Mouse (Mus musculus): ENCODE measurements at regions not wholly inside any gene's neighbourhood (a gene's known extent, or its start where the extent isn't known, plus 50 kb on each side); places are given as distances from the start of the nearest gene placed in this dataset.
"Not testable (repeated sequence)": the region's sequence is repeated elsewhere in the genome, so short reads cannot be mapped to it uniquely, and the experiment has no call there.

- DNase-seq (ENCODE audit: low spot score) = no peak
Observed at GRCm38 (mm10) chr2:18617520-18617919, 54.7 kb upstream of the Commd3 start.

DNA sequence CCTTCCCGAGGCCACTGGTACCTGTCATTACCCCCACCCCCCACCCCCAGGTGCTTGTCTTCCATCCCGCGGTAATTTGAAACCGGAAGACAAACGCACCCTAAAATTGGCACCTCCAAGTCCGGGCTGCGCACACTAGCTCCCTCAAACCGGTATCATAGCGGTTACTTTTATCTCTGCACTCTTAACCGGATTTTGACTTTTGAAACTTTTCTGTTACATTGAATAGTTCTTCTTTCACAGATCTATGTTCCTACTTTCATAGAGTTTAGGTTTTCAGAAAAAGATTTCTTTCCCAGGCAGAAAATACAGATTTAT lies 62.4 kb upstream of the Commd3 start:
- no peak for DNase-seq (ENCODE audit: low spot score)

GRCm38 (mm10) chr2:18609075-18609867 lies 62.9 kb upstream of the Commd3 start:
- no peak for DNase-seq (ENCODE audit: low spot score)

DNA sequence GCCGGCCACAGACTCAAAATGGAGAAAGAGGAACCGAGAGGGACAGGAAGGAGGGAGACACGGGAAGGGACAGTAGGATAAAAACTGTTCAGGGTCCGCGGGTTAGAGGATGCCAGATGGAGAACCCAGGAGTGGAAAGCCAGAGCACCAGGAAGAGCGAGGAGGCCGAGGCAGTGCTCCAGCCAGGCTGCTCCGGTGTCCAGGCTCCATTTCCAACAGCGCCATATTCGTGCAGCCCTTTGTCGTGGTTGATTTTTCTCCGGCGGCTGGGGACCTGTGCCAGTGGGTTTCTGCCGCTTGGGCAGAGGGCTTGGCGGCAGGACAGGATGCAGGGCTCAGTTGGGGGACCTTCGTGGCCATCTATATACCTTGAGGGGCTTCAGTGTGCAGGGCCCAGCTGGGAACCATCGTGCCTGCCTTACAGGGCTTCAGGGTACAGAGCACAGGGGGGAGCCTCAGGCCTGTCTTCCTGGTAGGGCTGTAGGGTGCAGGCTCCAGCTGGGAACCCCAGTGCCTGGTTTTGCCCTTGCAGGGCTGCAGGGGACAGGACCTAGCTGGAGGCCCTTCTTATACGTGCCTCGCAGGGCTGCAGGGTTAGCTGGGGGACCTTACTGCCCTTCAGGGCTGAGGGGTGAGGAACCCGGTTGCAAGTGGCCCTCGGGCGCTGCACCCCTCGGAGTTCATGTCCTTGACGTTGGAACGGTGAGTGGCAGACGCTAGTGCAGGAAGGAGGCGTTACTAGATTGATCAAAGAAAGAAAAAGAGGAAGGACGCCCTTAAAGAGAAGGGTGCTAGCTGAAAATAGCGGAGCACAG lies 63.7 kb upstream of the Commd3 start:
- DNase-seq (ENCODE audit: low spot score) = no peak

DNA sequence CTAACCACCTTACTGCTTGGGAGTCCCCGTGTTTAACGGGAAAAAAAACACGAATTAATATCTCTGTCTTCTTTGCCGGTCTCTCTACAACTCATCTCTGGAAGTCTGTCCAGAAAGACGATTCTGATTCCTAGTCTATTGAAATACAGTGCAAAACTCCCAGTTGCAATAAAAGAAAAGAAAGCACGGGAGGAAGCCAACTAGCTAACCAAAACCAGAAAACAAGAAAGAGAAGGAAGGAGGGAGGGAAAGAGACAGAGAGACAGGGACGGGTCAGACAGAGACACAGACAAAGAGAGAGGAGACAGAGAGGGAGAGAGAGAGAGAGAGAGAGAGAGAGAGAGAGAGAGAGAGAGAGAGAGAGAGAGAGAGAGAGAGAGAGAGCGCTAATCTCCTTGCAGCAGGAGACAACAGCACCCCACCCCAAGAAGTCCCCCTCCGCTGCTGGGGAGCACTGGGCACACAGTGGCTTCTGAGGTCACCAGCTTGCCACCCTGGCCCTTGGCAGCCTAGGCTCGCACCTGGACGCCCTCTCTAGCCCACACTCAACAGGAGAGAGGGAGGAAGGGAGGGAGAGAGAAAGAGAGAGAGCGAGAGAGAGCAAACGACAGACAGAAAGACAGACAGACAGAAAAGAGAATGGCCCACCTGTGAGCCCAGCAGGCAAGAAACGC lies 64.5 kb upstream of the Commd3 start:
- no peak for DNase-seq (ENCODE audit: low spot score)

DNA sequence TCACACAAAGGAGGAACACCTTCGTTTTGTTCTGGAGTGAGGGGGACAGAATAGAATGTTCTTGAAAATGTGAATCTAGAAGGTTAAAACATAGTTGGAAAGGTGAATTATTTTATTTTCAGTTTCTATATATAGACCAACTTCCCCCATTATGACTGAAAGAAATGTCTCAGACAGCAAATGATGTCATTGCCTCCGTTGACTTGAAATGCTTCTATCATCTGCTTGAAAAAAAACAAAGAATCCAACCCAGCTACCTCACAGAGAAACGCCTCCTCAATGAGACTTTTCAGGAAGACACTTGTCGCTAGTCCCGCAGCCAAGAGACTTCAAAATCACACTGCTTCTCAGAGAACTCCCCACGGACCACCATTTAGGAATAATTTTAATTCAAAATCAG lies 65.1 kb upstream of the Commd3 start:
- no peak for DNase-seq (ENCODE audit: low spot score)

DNA sequence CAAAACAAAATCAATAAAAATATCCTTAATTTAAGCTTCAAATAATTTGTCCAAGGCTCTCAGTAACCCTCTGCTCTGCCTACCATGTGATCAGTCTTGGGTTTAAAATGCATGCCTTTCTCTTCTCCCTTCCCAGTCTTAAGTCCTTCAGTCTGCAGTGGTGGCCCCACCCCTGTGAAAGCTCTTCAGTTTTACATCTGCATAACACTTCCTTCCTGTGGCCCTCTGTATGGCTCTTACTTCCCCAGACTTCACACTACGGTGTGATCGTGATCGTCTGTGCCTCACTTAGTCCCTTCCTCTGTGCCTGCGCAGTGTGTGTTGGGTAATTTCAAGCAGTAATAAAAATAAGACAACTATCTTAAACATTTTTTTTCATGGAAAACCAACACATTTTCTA lies 80.0 kb upstream of the Commd3 start:
- DNase-seq (ENCODE audit: low spot score) = no peak

DNA sequence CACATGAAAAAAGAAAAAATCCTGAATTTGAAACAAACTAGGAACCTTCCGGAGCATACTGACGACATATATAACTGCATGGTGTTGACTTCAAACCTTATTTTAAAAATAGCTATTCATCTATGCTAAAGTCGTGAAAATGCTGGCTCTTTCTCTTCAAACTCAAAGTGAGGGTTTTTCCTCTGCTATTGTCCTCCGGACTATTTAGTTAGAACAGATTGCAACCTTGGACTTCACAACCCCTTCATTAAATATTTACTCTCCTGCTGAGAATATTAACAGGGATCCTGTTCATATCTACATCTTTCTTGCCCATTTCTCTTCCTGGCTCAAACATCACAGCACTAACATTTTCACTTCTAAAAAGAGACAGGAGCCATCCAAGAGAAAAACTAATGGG lies 84.0 kb upstream of the Commd3 start:
- DNase-seq (ENCODE audit: low spot score) = no peak

GRCm38 (mm10) chr2:18587746-18588231 lies 84.4 kb upstream of the Commd3 start:
- DNase-seq (ENCODE audit: low spot score) = peak; percentile 58

DNA sequence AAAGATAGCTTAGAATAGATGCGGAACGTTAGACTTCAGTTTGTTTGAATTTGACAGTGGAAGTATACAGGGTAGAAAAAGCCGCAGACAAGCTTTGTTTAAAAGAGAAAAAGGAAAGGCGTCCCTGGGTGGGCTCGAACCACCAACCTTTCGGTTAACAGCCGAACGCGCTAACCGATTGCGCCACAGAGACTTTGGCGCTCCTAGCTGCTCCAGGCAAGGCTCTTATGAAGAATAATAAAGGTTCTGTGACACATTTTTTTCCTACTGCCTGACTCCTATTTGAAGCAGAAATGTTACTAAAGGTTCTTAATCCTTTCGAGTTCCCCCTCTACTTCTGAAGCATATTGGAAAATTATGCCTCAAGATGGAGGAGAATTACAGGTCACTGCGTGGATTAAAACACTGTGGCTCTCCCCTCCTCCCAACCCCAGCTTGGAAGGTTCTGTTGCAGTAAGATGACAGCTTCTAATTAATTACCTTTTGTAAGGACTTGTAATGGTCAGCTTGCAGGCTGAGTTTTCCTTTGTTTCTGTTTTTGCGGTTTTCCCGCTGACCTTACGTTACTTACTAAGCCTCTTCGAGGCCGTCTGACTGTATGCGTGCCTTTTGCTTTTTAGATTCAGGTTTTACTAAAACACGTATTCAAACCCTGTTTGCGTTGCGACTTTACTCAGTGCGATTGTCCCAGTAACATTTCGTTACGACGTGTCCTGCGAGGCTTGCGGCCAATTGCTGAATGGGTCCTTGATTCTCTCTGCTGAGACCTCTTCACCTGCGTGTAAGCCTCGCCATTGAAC lies 85.1 kb upstream of the Commd3 start:
- peak; percentile 77 for DNase-seq (ENCODE audit: low spot score)

DNA sequence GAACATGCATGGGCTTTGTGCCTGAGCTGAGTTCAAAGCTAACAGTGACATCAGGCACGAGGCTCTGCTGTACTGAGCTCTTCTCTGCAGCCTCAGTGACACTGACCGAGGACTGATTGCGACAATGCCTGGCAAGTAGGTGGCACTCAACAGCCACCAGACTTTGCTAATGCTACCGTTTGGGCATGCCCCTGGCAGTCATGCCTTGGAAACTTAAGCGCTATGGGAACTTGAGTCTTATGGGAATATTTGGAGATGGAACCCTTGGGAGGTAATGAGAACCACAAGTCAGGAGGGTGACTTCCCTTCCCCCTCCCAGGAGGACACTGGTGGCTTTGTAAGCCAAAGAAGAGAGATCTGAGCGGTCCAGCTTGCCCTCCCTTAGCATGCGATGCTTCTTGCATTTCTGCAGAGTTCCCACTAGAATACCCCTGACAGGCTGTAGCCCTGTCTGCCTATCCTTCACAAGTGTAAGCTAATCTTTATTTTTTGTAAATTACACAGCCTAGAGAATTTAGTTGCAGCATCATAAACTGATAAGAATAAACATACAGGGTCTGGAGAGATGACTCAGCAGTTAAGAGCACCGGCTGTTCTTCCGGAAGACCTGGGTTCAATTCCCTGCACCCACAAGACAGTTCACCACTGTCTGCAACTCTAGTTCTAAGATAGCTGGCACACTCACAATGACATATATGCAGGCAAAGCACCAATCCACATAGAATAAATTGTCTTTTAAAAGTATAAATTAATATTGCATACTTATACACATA lies 86.4 kb upstream of the Commd3 start:
- DNase-seq (ENCODE audit: low spot score) = peak; percentile 21

GRCm38 (mm10) chr2:18558133-18558532 lies 114.1 kb upstream of the Commd3 start:
- DNase-seq (ENCODE audit: low spot score) = no peak

DNA sequence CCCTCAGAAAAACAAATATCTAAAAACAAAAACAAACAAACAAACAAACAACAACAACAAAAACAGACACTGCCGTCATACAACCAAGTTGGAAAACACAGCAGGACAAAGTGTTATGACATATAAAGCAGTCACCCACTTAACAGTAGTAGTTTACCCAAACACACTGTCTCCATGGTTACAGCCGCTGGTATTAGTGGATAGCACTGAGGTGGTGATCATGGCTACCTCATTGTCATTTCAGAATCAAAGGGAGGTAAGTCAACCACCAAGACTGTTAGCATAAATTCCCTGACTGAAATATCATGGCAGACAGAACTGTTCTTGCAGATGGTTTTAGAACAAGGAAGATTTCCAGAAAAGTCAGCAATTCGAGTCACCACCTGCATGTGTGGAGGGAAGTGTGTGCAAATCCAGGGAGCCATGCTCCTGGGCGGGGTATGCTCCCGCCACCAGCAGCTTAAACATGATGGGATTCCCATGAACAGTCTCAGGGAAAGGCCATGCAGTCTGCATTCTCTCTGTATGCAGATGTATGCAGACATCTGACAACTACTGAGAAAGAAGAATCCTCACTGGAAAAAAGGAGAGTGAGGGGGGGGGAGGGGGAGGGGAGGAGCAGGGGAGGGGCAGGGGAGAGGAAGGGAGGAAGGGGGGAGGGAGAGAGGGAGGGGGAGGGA lies 124.1 kb upstream of the Commd3 start:
- no peak for DNase-seq (ENCODE audit: low spot score)

DNA sequence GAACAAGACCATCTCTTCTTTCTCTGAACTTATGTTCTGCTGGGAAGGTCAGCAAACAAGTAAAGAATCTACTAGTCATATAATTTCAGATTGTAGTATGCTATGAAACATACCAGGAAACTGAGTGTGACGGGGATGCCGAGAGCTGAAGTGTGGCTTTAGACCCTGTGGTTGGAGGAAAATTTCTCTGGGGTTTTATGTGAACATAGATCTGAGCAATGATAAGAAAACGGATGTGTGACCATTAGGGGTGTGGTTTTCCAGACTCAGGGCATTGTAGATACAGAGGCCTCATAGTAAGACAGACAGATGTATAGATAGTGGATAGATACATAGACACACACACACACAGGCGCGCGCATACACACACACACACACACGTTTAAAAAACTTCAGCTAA lies 131.8 kb upstream of the Dnajc1 start:
- DNase-seq (ENCODE audit: low spot score) = no peak

- DNase-seq (ENCODE audit: low spot score) = no peak
Observed at GRCm38 (mm10) chr2:18523911-18524310, 131.3 kb upstream of the Dnajc1 start.

GRCm38 (mm10) chr2:18513435-18513834 lies 120.8 kb upstream of the Dnajc1 start:
- DNase-seq (ENCODE audit: low spot score) = peak; percentile 13

GRCm38 (mm10) chr2:18509317-18509716 lies 116.7 kb upstream of the Dnajc1 start:
- DNase-seq (ENCODE audit: low spot score) = no peak

DNA sequence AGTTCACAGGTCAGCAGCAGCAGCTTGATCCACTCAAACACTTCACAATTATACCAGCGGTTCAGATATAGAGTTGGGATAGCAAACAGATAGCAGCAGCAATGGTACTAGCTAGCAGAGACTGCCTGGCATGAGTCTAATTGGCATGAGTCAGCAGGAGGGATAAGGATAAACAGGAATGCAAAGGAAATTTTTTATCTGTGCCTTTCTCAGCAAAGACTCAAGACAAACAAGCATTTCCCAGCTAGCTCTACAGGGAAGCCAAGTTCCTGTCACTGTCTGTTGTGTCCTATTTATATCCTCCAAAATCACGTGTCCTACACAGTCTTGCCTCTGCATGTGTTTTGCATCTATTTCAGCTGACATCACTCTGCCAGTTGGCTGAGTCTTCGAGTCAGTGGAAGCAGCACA lies 80.7 kb upstream of the Dnajc1 start:
- DNase-seq (ENCODE audit: low spot score) = peak; percentile 83

- DNase-seq (ENCODE audit: low spot score) = no peak
Observed at GRCm38 (mm10) chr2:18460901-18461300, 68.3 kb upstream of the Dnajc1 start.

DNA sequence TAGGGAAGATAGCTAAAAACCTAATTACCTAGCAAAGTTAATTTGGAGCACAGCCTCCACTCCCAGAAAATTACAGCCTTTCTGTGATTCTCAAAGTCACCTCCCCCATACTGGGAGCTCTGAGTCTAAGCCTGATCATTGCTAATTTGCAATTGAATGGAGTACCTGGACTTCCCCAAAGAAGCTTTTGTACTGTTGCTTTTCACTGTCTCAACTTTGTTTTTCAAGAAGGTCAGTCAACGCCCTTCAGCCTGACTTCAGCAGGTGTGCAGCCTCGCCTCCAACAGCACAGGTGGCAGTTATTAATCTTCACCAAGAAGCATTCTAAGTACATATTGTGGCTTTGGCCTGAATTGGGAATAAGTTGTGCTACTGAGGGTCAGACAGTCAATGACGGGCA lies 67.7 kb upstream of the Dnajc1 start:
- not testable (repeated sequence) for DNase-seq (ENCODE audit: low spot score)

- not testable (repeated sequence) for DNase-seq (ENCODE audit: low spot score)
Observed at GRCm38 (mm10) chr2:18453426-18453825, 60.8 kb upstream of the Dnajc1 start.
